Mouse (Mus musculus): ENCODE measurements around the gene Pth1r. TPM values are rescaled to one million over a fixed set of nuclear protein-coding genes. Genes with fewer than 3 reads are reported as not detected.

Pth1r gene
- polyA plus RNA-seq, 2 experiments, result 96.9 to 149 TPM

GRCm38 (mm10) chr9:110742951-110743455 is 3.9 kb downstream of the Pth1r start:
- H3K27ac ChIP-seq (replicated peaks; ENCODE audit: low read depth, low read length), result peak overlapping the region; percentile 94
- no peaks in the 10 kb centered on the region for H3K9me3 ChIP-seq (ENCODE audit: control insufficient read depth, low read length)
- ATAC-seq (ENCODE audit: low FRiP score, low read depth) (peak; percentile 7; the same call in 1 of the 2 replicates), DNase-seq (ENCODE audit: low spot score) (no peak)
- H3K4me2 ChIP-seq (replicated peaks; ENCODE audit: low read depth, low read length, severe bottlenecking), result peak overlapping the region; percentile 74
- H3K27me3 ChIP-seq (ENCODE audit: control insufficient read depth, insufficient read depth, low read length), result no peaks in the 10 kb centered on the region
- H3K9ac ChIP-seq (ENCODE audit: low read depth, low read length, severe bottlenecking), result peak overlapping the region; percentile 94
- TF ChIP-seq POLR2A (IDR thresholded peaks at IDR 0.05; ENCODE audit: borderline replicate concordance, extremely low read depth, insufficient read depth, insufficient read length), result 0 out of 2 replicates have a peak, but pooled peaks have one; percentile 33
- H3K4me3 ChIP-seq (replicated peaks; ENCODE audit: low read length), result peak overlapping the region; percentile 81
- peaks cover 17% of the 10 kb centered on the region for H3K36me3 ChIP-seq (ENCODE audit: control insufficient read depth, insufficient read depth, low read length)
- WGBS, result 4% methylated on average over 39 of the region's 49 CpGs
- H3K4me1 ChIP-seq (ENCODE audit: control insufficient read depth, insufficient read depth, low read length), result peaks cover 39% of the 10 kb centered on the region

- peak overlapping the region; percentile 81 for H3K4me3 ChIP-seq (replicated peaks; ENCODE audit: low read length)
- no peak for TF ChIP-seq POLR2A (IDR thresholded peaks at IDR 0.05; ENCODE audit: borderline replicate concordance, extremely low read depth, insufficient read depth, insufficient read length)
- H3K27me3 ChIP-seq (ENCODE audit: control insufficient read depth, insufficient read depth, low read length), result no peaks in the 10 kb centered on the region
- peaks cover 38% of the 10 kb centered on the region for H3K4me1 ChIP-seq (ENCODE audit: control insufficient read depth, insufficient read depth, low read length)
- ATAC-seq (ENCODE audit: low FRiP score, low read depth) (peak; percentile 86), DNase-seq (ENCODE audit: low spot score) (peak; percentile 70)
- no peaks in the 10 kb centered on the region for H3K9me3 ChIP-seq (ENCODE audit: control insufficient read depth, low read length)
- H3K27ac ChIP-seq (replicated peaks; ENCODE audit: low read depth, low read length), result peak overlapping the region; percentile 94
- under 1% methylated on average over 42 of the region's 71 CpGs for WGBS
- H3K4me2 ChIP-seq (replicated peaks; ENCODE audit: low read depth, low read length, severe bottlenecking), result peak overlapping the region; percentile 74
- H3K9ac ChIP-seq (ENCODE audit: low read depth, low read length, severe bottlenecking), result peak overlapping the region; percentile 94
- H3K36me3 ChIP-seq (ENCODE audit: control insufficient read depth, insufficient read depth, low read length), result peaks cover 17% of the 10 kb centered on the region
Measured at GRCm38 (mm10) chr9:110742295-110742950, 4.5 kb downstream of the Pth1r start.

- TF ChIP-seq POLR2A (IDR thresholded peaks at IDR 0.05; ENCODE audit: borderline replicate concordance, extremely low read depth, insufficient read depth, insufficient read length), result no peak
- Histone ChIP-seq H3K9me3 (ENCODE audit: control insufficient read depth, low read length) (no peaks in the 10 kb centered on the region), H3K4me3 (replicated peaks; ENCODE audit: low read length) (peak within 1 kb of the TSS; percentile 81), H3K36me3 (ENCODE audit: control insufficient read depth, insufficient read depth, low read length) (peaks cover 17% of the 10 kb centered on the region), H3K4me1 (ENCODE audit: control insufficient read depth, insufficient read depth, low read length) (peaks cover 38% of the 10 kb centered on the region), H3K27me3 (ENCODE audit: control insufficient read depth, insufficient read depth, low read length) (no peaks in the 10 kb centered on the region), H3K27ac (replicated peaks; ENCODE audit: low read depth, low read length) (peak within 1 kb of the TSS; percentile 94), H3K9ac (ENCODE audit: low read depth, low read length, severe bottlenecking) (peak within 1 kb of the TSS; percentile 94), H3K4me2 (replicated peaks; ENCODE audit: low read depth, low read length, severe bottlenecking) (peak within 1 kb of the TSS; percentile 74)
- ATAC-seq (ENCODE audit: low FRiP score, low read depth) (no peak), DNase-seq (ENCODE audit: low spot score) (no peak)
- 1% methylated on average over 17 of the region's 17 CpGs for WGBS
Measured at GRCm38 (mm10) chr9:110741711-110742294, 5.1 kb downstream of the Pth1r start, which contains the start of gene Myl3. Gene Myl3 (plus strand): TSS chr9:110741861.

GRCm38 (mm10) chr9:110739961-110740360 is 7.0 kb downstream of the Pth1r start:
- Histone ChIP-seq H3K4me3 (replicated peaks; ENCODE audit: low read length) (peak overlapping the region; percentile 81), H3K36me3 (ENCODE audit: control insufficient read depth, insufficient read depth, low read length) (peaks cover 17% of the 10 kb centered on the region), H3K4me1 (ENCODE audit: control insufficient read depth, insufficient read depth, low read length) (peaks cover 40% of the 10 kb centered on the region), H3K9ac (ENCODE audit: low read depth, low read length, severe bottlenecking) (0 out of 2 replicates have a peak overlapping the region, but pooled peaks have one; percentile 4), H3K4me2 (replicated peaks; ENCODE audit: low read depth, low read length, severe bottlenecking) (peak overlapping the region; percentile 74), H3K9me3 (ENCODE audit: control insufficient read depth, low read length) (no peaks in the 10 kb centered on the region), H3K27ac (replicated peaks; ENCODE audit: low read depth, low read length) (no peak overlapping the region), H3K27me3 (ENCODE audit: control insufficient read depth, insufficient read depth, low read length) (no peaks in the 10 kb centered on the region)
- WGBS, result 91% methylated on average over 7 of the region's 7 CpGs
- no peak for DNase-seq (ENCODE audit: low spot score)
- no peak for TF ChIP-seq POLR2A (IDR thresholded peaks at IDR 0.05; ENCODE audit: borderline replicate concordance, extremely low read depth, insufficient read depth, insufficient read length)
- ATAC-seq (ENCODE audit: low FRiP score, low read depth), result no peak

GRCm38 (mm10) chr9:110738054-110738453 is 8.9 kb downstream of the Pth1r start:
- H3K4me1 ChIP-seq (ENCODE audit: control insufficient read depth, insufficient read depth, low read length), result peaks cover 50% of the 10 kb centered on the region
- peaks cover 17% of the 10 kb centered on the region for H3K36me3 ChIP-seq (ENCODE audit: control insufficient read depth, insufficient read depth, low read length)
- 14% methylated on average over 1 of the region's 1 CpGs for WGBS
- no peak for DNase-seq (ENCODE audit: low spot score)
- TF ChIP-seq POLR2A (IDR thresholded peaks at IDR 0.05; ENCODE audit: borderline replicate concordance, extremely low read depth, insufficient read depth, insufficient read length), result no peak
- H3K4me2 ChIP-seq (replicated peaks; ENCODE audit: low read depth, low read length, severe bottlenecking), result 0 out of 2 replicates have a peak overlapping the region, but pooled peaks have one; percentile 5
- ATAC-seq (ENCODE audit: low FRiP score, low read depth), result no peak
- no peak overlapping the region for H3K27ac ChIP-seq (replicated peaks; ENCODE audit: low read depth, low read length)
- no peak overlapping the region for H3K9ac ChIP-seq (ENCODE audit: low read depth, low read length, severe bottlenecking)
- H3K4me3 ChIP-seq (replicated peaks; ENCODE audit: low read length), result no peak overlapping the region
- no peaks in the 10 kb centered on the region for H3K9me3 ChIP-seq (ENCODE audit: control insufficient read depth, low read length)
- no peaks in the 10 kb centered on the region for H3K27me3 ChIP-seq (ENCODE audit: control insufficient read depth, insufficient read depth, low read length)

Measured in limb, embryonic 14.5 days (tissue).